Mouse (Mus musculus) right cerebral cortex, postnatal 25 days (tissue): ENCODE data around the gene Rasgrf2.
"Not testable (repeated sequence)": the region's sequence is repeated elsewhere in the genome, so short reads cannot be mapped to it uniquely, and the experiment has no call there.

Source experiments
- DNase-seq: peaks from one replicate; pipeline ENCODE4 v3.0.0; 2022

Gene Rasgrf2

GRCm38 (mm10) chr13:92131384-92132150 is at the start of gene Rasgrf2:
TSS of gene Rasgrf2 (minus strand) at chr13:92131656.
- peak; percentile 79 for DNase-seq

DNA sequence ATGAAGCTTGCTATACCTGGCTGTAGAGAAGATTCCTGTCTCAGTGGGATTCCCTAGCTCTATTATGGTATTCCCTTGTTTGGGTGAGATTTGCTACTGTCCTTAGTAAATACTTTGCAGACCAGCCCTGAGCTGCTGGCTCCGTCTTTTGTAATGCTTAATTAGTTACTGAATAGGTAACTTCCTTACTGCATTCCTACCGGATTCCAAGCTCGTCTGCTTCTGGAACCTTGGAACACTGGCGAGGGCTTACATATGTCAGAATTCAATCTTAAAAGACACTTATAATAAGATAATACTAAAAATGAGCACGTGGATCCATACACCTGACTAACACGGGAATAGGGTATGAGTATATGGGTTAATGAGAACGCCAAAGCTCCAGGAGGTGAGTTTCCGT is 41.2 kb upstream of the Rasgrf2 start:
- DNase-seq: not testable (repeated sequence)

DNA sequence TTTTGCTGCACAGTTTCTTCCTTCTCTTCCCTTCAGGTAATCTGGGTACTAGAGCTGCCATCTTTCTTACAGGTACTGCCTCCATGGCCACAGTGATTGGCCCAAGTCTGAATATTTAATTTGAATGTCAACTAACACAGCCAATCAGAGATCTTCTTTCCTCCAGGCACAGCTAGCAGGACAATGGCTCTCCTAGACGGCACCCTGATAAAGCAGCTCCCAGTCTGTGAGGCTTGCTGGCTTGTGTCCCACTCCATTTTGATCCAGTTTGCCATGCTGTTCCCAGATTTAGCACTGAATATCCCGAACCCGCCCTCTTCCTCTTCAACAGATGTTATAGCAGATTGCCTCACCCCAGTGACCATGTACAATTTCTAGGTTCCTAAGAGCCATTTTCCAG is 19.1 kb upstream of the Rasgrf2 start:
- no peak for DNase-seq

DNA sequence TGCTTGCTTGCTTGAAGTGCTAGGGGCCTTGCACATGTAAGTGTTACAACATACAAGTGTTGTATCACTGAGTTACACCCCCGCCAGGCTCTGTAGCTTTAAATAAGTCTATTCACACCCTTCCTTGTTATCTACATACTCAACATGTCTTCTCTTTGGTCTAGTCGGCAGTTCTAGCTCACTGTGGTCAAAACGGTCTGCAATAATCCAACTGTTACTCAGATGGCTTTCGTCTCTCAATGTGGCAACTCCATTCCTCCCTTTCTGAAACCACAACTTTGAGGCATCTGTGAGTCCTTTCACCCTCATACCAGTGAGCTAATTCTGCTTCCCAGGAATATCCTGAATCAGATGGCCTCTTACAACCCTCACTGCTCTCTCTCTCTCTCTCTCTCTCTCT is 17.4 kb upstream of the Rasgrf2 start:
- no peak for DNase-seq

DNA sequence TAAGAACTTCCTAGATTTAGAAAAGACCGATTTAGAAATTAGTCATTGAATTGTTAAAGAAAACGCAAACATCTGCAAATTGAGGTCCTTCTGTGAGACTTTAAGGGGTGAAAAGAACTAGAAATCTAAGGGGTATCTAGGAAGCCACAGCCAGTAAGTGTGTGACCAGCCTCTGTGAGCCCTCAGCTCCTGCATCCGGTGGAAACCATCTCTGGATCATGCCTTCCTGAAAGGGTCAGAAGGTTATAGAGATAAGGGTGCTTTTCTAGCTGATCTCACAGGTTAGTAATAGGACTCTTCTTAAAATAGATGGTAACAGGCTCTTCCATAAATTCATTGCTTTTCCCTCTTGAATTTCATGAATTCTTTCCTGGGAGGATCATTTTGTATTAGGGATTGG is 3.3 kb upstream of the Rasgrf2 start:
- no peak for DNase-seq

- no peak for DNase-seq
Measured at GRCm38 (mm10) chr13:92132599-92132998, 1.1 kb upstream of the Rasgrf2 start.

DNA sequence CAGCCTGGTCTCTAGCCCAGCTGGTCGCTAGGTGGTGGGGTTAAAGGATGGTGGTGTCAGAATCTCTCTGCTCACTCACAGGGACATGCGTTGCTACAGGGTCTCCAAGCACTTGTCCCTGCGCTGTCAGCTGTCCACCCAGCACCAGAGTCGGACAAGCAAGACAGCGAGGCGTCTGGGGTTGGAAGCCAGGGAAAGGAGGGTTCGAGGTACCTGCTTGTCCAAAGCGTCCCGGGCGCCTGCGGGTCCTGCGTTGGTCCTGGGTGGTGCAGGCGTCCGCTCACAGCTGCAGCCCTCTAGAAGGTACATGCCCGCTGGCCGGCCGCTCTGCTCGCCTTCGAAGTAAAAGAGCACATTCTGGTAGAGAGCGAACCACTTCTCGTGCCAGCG is 467 bp downstream of the Rasgrf2 start:
- DNase-seq: peak; percentile 38

DNA sequence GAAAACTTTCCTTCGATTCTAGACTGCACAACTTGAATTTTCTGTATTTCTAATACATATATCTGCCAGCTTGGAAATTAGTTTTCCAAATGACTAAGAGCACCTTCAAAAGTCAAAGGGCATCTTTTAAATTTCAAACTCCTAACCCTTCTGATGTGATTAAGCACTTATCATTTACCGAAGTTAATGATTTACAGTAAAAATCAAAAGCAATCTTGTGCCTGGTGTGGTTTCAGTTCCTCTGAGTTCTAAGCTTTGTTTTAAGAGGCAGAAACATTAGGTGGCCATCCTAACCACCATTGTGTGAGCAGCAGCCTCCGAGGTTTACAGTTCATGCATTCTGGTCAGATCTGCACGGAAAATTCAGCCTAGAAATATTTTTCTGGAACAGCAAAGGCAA is 1.6 kb downstream of the Rasgrf2 start:
- DNase-seq: no peak

DNA sequence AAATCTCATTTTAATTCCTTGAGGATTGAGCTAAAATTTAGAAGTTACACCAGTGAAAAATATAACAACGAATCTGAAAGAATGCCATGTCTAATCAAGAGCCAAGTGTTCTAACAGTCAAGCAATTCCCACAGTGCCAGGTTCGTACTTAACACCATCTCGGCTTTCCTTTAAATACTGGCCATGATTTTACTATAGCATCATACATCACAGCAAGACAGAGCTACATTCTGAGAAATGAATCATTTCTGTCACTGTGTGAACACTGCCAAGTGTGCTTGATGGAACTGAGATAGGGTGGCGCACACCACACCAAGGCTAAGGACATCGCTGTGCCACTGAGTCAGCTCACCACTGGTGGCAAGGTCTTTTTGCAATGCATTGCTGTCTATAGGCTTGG is 5.6 kb downstream of the Rasgrf2 start:
- no peak for DNase-seq

DNA sequence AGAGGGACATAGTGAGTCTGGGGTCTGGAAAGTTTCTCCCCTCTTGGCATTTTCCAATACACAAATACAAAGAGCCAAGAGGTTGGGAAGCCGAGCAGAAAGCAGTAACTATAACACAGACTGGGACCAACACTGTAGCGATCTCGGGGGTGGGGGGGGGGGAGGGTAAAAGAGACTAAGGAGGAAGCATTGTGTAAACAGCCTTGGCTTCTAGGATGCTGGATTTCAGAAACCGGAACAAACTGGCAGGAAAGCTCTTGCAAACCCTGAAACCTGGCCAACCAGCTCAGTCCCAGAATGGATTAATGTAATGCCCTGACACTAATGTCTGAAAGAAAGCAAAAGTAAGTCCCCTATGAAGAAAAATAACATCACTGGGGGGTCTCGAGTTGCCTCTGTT is 11.8 kb downstream of the Rasgrf2 start:
- DNase-seq: no peak

GRCm38 (mm10) chr13:92114076-92114475 is 17.4 kb downstream of the Rasgrf2 start:
- no peak for DNase-seq

GRCm38 (mm10) chr13:92108237-92108636 is 23.2 kb downstream of the Rasgrf2 start:
- no peak for DNase-seq

DNA sequence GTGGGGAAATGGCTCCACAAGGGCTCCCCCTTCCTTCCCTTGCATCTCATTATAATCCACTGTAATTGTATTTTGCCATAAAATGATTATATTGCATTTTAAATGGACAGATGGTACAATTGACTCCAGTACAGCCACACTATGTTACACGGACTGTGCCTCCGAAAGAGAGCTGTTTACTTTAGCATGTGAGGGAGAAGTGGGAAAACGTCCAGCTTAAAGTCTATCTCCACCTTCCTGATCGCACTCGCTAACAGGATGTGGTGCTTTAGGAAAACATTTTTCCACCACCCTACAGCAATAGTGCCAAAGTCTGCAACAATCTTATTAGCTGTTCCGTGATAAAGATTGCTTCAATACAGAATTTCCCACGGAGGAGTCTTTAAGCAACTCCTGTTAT is 27.2 kb downstream of the Rasgrf2 start:
- DNase-seq: no peak

DNA sequence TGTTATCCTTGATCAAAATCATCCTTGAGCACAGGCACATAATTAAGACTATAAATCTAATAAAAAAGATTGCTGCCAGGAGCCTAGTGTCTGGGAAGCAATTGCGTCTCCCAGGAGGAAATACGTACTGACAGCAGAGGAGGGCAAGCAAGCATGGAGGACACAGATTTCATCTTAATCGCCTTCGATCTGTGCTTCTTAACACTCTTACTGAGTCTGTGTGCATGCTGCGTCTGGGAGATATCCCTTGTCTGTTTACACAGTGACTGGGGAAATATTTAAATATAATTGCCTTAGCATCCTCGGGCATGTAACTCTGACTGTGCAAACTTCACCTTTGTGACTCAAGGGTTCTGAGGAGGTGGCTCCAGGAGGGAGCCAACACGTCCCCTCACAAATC is 33.0 kb downstream of the Rasgrf2 start:
- no peak for DNase-seq

- DNase-seq: no peak
Measured at GRCm38 (mm10) chr13:92095131-92096090, 36.0 kb downstream of the Rasgrf2 start.

GRCm38 (mm10) chr13:92093712-92094290 is 37.7 kb downstream of the Rasgrf2 start:
- no peak for DNase-seq

GRCm38 (mm10) chr13:92073111-92073510 is 58.3 kb downstream of the Rasgrf2 start:
- DNase-seq: no peak

DNA sequence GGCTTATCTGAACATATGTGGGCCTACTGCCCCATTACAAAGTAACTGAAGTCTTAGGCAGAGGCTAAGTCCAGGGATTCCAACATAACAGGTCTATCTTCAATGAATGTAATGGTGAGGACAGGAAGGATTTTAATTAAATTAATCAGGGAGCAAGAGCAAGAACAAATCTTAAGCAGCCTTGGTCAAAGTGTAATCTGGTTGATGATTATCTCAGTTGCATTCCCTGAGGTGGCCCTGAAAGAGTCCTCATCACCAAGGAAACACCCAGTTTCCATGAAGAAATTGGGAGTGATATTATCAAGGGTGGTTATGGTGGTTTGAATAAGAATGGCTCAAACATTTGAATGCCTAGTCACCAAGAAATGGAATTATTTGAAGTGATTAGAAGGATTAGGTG is 62.8 kb downstream of the Rasgrf2 start:
- DNase-seq: no peak

DNA sequence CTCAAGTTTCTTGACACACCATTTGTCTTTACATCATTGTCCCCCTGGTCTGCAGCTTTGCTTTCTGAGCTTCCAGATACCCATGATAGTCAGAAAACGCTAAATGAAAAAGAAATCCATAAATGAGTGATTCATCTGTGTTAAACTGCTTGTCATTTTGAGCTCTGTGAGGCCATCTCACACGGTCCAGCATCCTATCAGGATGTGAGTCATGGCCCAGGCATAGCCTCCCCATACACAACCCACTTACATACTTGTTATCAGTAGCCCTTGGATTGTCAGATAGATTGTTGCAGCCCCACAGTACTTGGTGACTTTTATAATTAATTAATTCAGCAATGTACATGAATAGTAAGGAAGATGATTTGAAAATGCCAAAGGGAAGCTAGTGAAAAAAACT is 63.6 kb downstream of the Rasgrf2 start:
- DNase-seq: no peak

- peak; percentile 43 for DNase-seq
Measured at GRCm38 (mm10) chr13:92053748-92054147, 77.7 kb downstream of the Rasgrf2 start.

- DNase-seq: no peak
Measured at GRCm38 (mm10) chr13:92053001-92053400, 78.5 kb downstream of the Rasgrf2 start.

DNA sequence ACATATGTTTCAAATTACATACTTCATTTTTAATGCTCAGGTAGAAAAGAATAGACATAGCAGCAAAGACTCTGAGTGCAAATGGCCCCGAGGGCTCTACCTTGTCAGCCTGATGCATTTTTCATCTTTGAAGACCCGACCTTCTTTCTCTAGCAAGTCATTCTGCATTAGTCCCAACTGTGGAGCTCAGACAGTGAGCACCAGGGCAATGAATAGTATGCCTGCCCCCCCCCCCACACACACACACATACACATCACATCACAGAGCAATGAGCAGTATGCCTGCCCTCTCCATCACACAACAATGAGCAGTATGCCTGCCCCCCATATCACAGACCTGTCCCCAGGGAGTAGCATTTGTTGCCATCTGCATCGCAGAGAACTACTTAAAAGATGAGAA is 80.2 kb downstream of the Rasgrf2 start:
- no peak for DNase-seq
